Mouse (Mus musculus) left cerebral cortex, postnatal 36 days (tissue): ENCODE results near the gene Stard10. TPM values are rescaled to one million over a fixed set of nuclear protein-coding genes. Genes with fewer than 3 reads are reported as not detected.

ENCODE experiments used
- DNase-seq, 2 experiments: peaks; one replicate each; pipeline ENCODE4 v3.0.0; 2021 to 2022; ENCODE audit warnings: low spot score in 2 of 2, mixed read lengths in 1 of 2
- intact Hi-C: fragments of 180-260 bp; cut with DNase I; formaldehyde crosslinking; loops from one replicate; pipeline ENCODE4 v1.15.1; 2025
- total RNA-seq, 2 experiments: library from RNA; stranded (reverse); gene quantifications; 2 replicates each; pipeline ENCODE4 v1.2.3; 2021

The Stard10 gene
- total RNA-seq, 2 experiments from 2014 or later: 75.7 to 85.6 TPM

GRCm38 (mm10) chr7:101327786-101328185, 10.9 kb downstream of the Stard10 start:
- intact Hi-C loops: no loop called here
- no peak for DNase-seq

GRCm38 (mm10) chr7:101328621-101329158, 11.8 kb downstream of the Stard10 start:
- intact Hi-C loops: no loop called here
- DNase-seq: peak; percentile 70 to 77

GRCm38 (mm10) chr7:101329606-101330005, 12.7 kb downstream of the Stard10 start:
- intact Hi-C loops: no loop called here
- DNase-seq: no peak

GRCm38 (mm10) chr7:101330074-101330840, 13.4 kb downstream of the Stard10 start:
- intact Hi-C loops: no loop called here
- DNase-seq: no peak

- DNase-seq: no peak
- intact Hi-C loops: no loop called here
Measured at GRCm38 (mm10) chr7:101330841-101331173, 13.9 kb downstream of the Stard10 start.

GRCm38 (mm10) chr7:101332045-101332831, 15.4 kb downstream of the Stard10 start:
- no peak for DNase-seq
- intact Hi-C loops: no loop called here

GRCm38 (mm10) chr7:101335228-101335627, 18.3 kb downstream of the Stard10 start:
- intact Hi-C loops: no loop called here
- DNase-seq: no peak

GRCm38 (mm10) chr7:101336686-101337085, 19.8 kb downstream of the Stard10 start:
- intact Hi-C loops: no loop called here
- no peak for DNase-seq

GRCm38 (mm10) chr7:101337401-101337800, 20.5 kb downstream of the Stard10 start:
- intact Hi-C loops: no loop called here
- no peak for DNase-seq

GRCm38 (mm10) chr7:101341405-101341804, 24.5 kb downstream of the Stard10 start:
- DNase-seq: no peak
- intact Hi-C loops: no loop called here

- DNase-seq: no peak
- intact Hi-C loops: no loop called here
Measured at GRCm38 (mm10) chr7:101343135-101343534, 26.2 kb downstream of the Stard10 start.

GRCm38 (mm10) chr7:101344892-101345291, 28.0 kb downstream of the Stard10 start:
- intact Hi-C loops: no loop called here

GRCm38 (mm10) chr7:101346991-101347390, 30.1 kb downstream of the Stard10 start:
- DNase-seq: no peak
- intact Hi-C loops: no loop called here

More at GRCm38 (mm10) chr7:101344892-101345291, 28.0 kb downstream of the Stard10 start:
- DNase-seq: no peak

- peak in 1 of 2 experiments; percentile 29 for DNase-seq
- intact Hi-C loops: no loop called here
Measured at GRCm38 (mm10) chr7:101347767-101348270, 30.9 kb downstream of the Stard10 start, which contains the start of gene Arap1. TSS of gene Arap1 (plus strand) at chr7:101348067.

- no peak for DNase-seq
- intact Hi-C loops: no loop called here
Measured at GRCm38 (mm10) chr7:101348312-101348711, 31.4 kb downstream of the Stard10 start.

GRCm38 (mm10) chr7:101349861-101350260, 33.0 kb downstream of the Stard10 start:
- DNase-seq: peak; percentile 23 to 28
- intact Hi-C loops: no loop called here

- DNase-seq: no peak
- intact Hi-C loops: no loop called here
Measured at GRCm38 (mm10) chr7:101352404-101352803, 35.5 kb downstream of the Stard10 start.

GRCm38 (mm10) chr7:101354423-101354822, 37.5 kb downstream of the Stard10 start:
- intact Hi-C loops: no loop called here
- no peak for DNase-seq

GRCm38 (mm10) chr7:101355551-101356100, 38.7 kb downstream of the Stard10 start:
- DNase-seq: no peak
- intact Hi-C loops: no loop called here

- intact Hi-C loops: no loop called here
- no peak for DNase-seq
Measured at GRCm38 (mm10) chr7:101356868-101357267, 40.0 kb downstream of the Stard10 start.
